Mouse (Mus musculus) T-helper 17 cell (primary cell): ENCODE results near the gene Slc7a7.

Experiments used
- in situ Hi-C, 2 experiments: fragments of 300-600 bp; cut with MboI, MseI; formaldehyde crosslinking; loops; 1 replicate in 1 of 2; 2 replicates in 1 of 2; pipeline ENCODE4 v1.15.1; 2025; ENCODE audit warnings: high pct_unique_total_duplicates in 2 of 2

The Slc7a7 gene

GRCm38 (mm10) chr14:54332176-54333074, 85.2 kb downstream of the Slc7a7 start:
- in situ Hi-C loops, result no loop called here

DNA sequence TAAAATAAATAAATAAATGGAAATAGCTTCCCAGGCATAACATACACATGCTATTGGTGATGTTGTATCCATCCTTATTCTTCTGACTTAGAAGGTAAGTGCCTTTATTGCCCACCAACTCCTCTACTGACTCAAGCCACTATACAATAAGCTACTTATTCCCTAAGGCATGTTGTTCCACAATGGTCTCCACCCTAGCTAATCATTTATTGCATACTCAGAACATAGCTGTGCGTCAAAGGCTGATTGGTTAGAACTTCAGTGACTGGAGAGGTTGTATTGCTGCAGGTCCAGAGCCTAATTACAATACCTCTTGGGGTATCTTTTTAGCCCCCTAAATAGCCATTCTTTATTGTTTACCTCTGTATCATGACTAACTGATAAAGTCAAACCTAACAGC, 86.4 kb downstream of the Slc7a7 start:
- in situ Hi-C loops, result no loop called here

- in situ Hi-C loops, result loop anchor here (5.0 to 10.0 kb wide), 3 partner anchors 56 to 92 kb away; no protein-coding TSS in a partner anchor
Observed at GRCm38 (mm10) chr14:54329201-54329600, 88.4 kb downstream of the Slc7a7 start.

GRCm38 (mm10) chr14:54328548-54328947, 89.0 kb downstream of the Slc7a7 start:
- in situ Hi-C loops, result loop anchor here (5.0 to 10.0 kb wide), 3 partner anchors 56 to 91 kb away; no protein-coding TSS in a partner anchor

DNA sequence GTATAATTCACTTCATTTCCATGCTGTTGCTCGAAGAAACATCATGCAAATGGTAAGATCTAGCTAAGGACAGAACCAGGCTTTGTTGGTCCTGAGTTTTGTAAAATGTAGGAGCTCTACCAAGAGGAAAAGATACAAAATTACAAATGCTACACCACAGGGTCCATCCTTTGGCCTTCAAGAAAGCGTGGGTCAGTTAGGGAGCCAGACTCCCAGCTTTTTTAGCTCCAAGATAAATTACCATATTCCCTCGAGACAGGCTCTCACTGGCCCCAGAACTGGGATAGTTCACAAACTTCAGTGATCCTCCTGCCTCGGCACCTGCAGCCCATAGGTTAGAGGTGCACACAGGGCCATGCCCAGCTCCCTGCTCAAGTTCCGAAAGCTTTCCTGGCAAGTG, 93.1 kb downstream of the Slc7a7 start:
- in situ Hi-C loops, result loop anchor here in 1 of 2 experiments (10.0 kb wide), 1 partner anchor 60 kb away; no protein-coding TSS in a partner anchor

- in situ Hi-C loops, result loop anchor here in 1 of 2 experiments (10.0 kb wide), 1 partner anchor 63 kb away; no protein-coding TSS in a partner anchor
Observed at GRCm38 (mm10) chr14:54321556-54322376, 95.8 kb downstream of the Slc7a7 start.
